Mouse (Mus musculus) fat pad, adult 2 months (tissue): ENCODE data around the gene Fbxo47.

Source experiments
- DNase-seq: peaks from one replicate; pipeline ENCODE4 v3.0.0-alpha.2; 2011; ENCODE audit warnings: low read depth, low spot score; ENCODE audit errors: extremely low read depth

The Fbxo47 gene

GRCm38 (mm10) chr11:97883918-97884600 is at the start of gene Fbxo47:
Fbxo47 (minus strand) TSS chr11:97884154.
- peak; percentile 76 for DNase-seq

DNA sequence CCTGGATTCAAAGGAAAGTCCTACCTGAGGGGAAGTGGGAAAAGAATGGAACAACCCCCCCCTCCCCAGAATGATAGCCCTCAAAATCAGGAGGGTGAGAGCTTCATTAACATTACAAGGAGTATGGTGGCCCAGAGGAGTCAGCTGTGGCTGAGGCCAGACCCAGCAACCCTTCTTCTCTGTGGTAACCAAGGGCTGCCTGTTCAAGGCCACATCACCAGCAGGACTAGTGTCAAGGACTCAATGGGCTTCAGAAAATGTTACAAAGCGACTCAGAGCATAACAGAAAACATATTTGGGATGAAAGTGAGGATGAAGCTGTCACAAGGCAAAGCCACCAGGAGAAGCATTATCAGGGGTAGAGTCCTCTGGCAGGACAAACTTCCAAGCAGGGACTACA is 49.6 kb upstream of the Fbxo47 start:
- no peak for DNase-seq

DNA sequence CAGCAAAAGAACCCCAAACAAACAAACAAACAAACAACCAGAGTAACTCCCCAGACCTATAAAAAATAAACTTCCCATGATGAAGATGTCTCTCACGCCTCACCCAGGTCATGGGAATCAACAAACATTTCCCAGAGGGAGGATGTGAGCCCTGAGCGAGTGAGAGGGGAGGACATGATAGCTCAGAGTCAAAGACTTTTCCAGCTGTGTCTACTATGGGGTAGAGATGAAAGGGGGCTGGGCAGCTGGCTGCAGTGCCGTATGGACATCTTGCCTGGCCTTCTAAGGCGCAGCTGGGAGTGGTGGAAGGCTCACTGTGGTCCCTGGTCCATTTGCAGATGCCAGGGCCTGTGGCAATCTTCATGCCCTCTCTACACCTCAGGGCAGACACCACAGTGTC is 45.0 kb upstream of the Fbxo47 start:
- DNase-seq, result no peak

DNA sequence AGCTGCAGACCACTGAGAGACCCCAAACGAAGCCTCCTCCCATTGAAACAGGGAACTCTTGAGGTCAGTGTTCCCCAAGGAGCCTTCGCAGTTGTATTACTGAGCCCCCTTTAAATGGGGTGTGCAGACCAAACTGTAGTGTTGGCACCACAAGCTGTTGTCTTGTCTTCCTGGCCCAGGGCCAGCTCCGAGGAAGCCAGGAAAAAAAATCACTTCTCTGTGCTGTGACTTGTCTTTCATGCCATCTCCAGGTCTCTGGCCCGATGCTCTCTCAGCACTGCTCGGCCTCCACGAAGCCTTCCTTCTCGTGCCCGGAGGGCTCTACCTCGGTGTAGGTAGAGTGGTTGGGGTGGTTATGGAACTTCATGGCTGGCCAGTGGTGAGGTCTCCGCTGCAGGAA is 40.3 kb upstream of the Fbxo47 start:
- DNase-seq, result no peak

GRCm38 (mm10) chr11:97923639-97924038 is 39.7 kb upstream of the Fbxo47 start:
- DNase-seq, result no peak

DNA sequence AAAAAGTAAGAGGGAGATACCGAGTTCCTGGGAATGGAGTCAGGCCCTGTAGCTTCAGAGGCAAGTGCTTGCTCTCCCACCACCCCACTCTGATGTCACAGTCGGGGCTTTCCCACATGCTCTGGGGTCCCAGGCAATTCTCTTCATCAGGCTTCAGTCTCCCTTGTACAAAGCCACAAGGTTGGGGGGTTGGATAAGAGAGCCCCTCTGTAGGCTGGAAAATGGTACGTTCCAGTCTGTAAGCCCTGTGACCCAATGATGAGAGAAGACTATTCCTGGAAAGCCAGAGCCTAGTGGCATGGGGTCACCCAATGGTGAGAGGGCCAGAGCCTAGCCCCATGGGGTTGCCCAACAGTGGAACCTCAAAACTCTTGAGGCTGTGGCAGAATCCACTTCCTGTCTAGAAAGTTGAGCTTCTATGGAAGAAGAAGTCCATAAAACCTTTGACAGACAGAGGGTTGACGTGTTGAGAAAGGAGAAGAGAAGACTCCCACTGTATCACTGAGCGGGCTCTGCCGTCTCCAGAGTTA is 32.1 kb upstream of the Fbxo47 start:
- DNase-seq, result no peak

- DNase-seq, result no peak
Observed at GRCm38 (mm10) chr11:97915471-97915870, 31.5 kb upstream of the Fbxo47 start.

- DNase-seq, result no peak
Observed at GRCm38 (mm10) chr11:97913111-97913510, 29.2 kb upstream of the Fbxo47 start.

DNA sequence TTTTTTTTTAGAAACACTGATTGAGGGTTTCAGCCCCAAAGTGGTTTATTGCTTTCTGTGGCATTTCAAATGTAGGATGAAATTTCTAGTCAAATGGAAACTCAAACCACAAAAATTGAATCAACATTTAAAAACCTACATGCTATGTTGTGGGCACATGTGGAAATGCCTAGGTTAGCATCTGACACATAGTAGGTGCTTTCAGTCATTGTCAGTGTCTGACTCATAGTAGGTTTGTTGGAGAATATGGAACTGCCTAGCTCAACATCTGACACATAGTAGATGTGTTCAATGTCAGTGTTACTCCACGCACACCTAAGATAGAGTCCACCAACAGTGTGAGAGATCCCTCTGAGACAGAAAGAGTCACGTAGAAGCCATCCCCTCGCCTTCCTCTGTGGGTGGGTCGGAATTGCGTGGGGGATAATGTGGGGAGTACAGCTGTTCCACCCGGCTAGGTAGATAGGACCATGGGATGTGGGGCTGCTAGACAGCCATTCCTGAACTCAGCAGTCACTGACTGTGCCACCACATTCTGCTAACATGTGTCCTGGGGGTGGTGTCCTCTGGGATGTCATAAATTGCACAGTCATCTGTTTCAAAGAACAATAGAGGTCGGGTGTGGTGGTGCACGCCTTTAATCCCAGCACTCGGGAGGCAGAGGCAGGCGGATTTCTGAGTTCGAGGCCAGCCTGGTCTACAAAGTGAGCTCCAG is 24.8 kb upstream of the Fbxo47 start:
- no peak for DNase-seq

- DNase-seq, result no peak
Observed at GRCm38 (mm10) chr11:97907935-97908334, 24.0 kb upstream of the Fbxo47 start.

DNA sequence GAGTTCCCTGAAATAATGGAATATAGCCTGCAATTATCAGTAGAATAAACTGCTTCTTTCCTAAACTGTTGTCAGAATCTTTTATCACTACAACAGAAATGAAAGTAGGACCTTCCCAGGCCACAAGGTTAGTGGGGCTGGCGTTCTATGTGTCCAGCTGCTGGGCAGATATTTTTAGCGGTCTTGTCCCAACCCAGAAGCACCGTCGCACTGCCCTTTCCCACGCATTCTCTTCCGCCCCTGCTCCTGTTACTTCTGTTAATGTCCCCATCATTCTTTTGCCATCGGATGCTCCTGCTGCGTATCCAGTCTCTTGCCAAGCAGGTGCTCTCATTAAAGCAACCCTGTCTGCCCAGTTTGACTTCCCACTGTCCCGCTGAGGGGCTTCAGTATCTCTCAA is 23.0 kb upstream of the Fbxo47 start:
- DNase-seq, result no peak

GRCm38 (mm10) chr11:97905941-97906340 is 22.0 kb upstream of the Fbxo47 start:
- DNase-seq, result no peak

DNA sequence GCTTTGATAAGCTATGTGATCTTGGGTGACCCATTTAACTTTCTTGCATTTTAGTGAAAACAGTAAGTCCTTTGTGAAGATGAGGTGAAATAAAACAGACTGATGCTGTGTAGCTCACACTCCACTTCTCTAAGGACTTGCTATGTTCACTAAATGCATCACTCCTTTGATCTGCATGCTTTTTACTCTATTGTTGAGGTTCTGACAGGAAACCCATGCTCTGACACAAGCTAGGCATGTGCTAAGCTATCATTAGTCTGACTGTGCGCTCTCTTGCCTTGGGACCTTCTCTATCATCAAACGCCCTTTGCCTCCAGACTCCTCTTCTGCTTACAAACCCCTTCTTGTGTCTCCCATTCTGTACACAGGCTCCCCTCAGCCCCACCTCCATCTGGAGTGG is 21.6 kb upstream of the Fbxo47 start:
- DNase-seq, result no peak

DNA sequence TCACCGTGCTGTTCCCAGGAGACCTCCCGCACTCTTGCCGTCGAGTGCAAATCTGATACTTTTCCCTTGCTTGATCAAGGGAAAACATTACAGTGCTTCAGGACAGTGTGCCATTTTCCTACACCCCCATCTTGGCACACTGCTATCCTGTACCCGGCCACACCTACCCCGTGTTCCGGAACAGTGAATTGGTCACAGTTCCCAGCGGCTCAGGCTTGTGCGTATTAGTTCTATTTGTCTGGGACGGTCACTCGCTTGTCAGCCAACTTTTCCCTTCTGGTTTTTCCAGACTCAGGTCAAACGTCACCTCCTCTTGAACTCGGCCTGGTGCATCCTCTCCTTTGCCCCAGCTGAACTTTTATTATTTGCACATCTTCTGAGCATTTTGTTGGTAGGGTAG is 20.8 kb upstream of the Fbxo47 start:
- DNase-seq, result no peak

GRCm38 (mm10) chr11:97901806-97902205 is 17.9 kb upstream of the Fbxo47 start:
- DNase-seq, result no peak

GRCm38 (mm10) chr11:97899822-97900221 is 15.9 kb upstream of the Fbxo47 start:
- DNase-seq, result peak; percentile 14

GRCm38 (mm10) chr11:97897568-97898185 is 13.7 kb upstream of the Fbxo47 start:
- no peak for DNase-seq

DNA sequence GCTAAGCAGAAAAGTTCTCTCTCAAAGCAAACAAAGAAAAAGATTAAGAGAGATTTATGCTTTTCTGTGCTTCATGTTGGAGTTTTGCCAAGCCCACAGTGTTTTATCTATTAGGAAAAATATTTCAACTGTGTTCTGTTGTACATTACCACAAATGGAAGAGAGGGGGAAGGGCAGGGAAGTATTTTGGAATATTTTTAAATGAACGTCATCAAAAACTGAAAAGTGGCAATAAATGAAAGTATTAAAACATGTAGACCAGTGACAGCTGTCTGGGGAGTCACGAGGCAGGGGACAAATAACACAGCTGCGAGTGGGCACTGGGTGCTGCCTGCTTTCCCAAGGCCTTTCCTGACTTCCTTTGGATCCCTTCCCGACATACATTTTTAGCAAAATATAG is 12.7 kb upstream of the Fbxo47 start:
- no peak for DNase-seq

- DNase-seq, result no peak
Observed at GRCm38 (mm10) chr11:97891821-97892220, 7.9 kb upstream of the Fbxo47 start.

DNA sequence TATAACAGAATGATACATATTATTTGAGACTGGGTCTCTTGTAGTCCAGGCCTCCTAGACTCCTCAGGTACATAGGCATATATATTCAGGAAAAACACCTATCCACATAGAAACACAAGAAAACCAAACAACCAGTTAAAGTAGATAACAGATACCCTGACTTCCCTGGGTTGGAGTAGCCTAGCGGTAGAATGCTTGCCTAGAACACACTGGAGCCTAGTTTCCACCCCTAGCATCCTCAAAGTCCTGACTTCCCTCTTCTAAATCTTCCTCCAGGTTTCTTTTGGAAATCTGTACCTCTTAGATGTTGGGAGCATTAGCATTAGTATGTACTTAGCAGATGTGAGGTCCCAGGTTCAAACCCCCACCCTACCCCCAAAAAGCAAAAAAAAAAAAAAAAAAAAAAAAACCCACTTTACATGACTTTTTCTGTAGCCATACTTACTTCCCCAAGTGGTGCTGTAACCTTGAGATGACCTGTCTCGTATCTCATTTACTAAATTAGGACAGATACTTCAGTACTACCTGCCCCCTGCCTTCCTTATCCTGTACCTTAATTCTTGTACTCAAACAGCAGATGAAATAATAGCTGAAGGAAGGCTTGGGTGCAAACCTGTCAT is 1.5 kb upstream of the Fbxo47 start:
- DNase-seq, result no peak

GRCm38 (mm10) chr11:97884601-97885185 is 739 bp upstream of the Fbxo47 start:
- DNase-seq, result no peak
